Mouse (Mus musculus) hindbrain, embryonic 10.5 days (tissue): Measurements from ENCODE around the gene Arhgap30. TPM values are rescaled to one million over a fixed set of nuclear protein-coding genes. Genes with fewer than 3 reads are reported as not detected.

ENCODE experiments used
- DNase-seq: peaks from one replicate; pipeline ENCODE4 v3.0.0-alpha.2; 2017; ENCODE audit warnings: low spot score
- H3K27ac ChIP-seq: fragments of 300-500 bp; sonication (generic); 2 replicates; pipeline ENCODE4 v1.5.1; 2016; ENCODE audit warnings: mild to moderate bottlenecking, moderate library complexity
- H3K27me3 ChIP-seq: fragments of 300-500 bp; sonication (generic); 2 replicates; pipeline ENCODE4 v1.6.1; 2016; ENCODE audit warnings: mild to moderate bottlenecking; ENCODE audit not compliant: poor library complexity, insufficient read depth, severe bottlenecking
- H3K36me3 ChIP-seq: fragments of 300-500 bp; sonication (generic); 2 replicates; pipeline ENCODE4 v1.6.1; 2016; ENCODE audit warnings: mild to moderate bottlenecking, moderate library complexity
- H3K4me1 ChIP-seq: fragments of 300-500 bp; sonication (generic); replicated peaks from 2 replicates; pipeline ENCODE4 v1.6.1; 2016; ENCODE audit warnings: mild to moderate bottlenecking
- H3K4me3 ChIP-seq: fragments of 300-500 bp; sonication (generic); 2 replicates; pipeline ENCODE4 v1.5.1; 2016; ENCODE audit warnings: mild to moderate bottlenecking, moderate library complexity
- H3K9me3 ChIP-seq: fragments of 300-500 bp; sonication (generic); 2 replicates; pipeline ENCODE4 v1.6.1; 2016; ENCODE audit warnings: mild to moderate bottlenecking, moderate library complexity
- WGBS: fragments of 180-500 bp; shearing (Covaris S2); methylation state at CpG from one replicate; pipeline ENCODE4 v1.1.7; 2016; 5-methylcytosine and 5-hydroxymethylcytosine counted together
- polyA plus RNA-seq: library from polyadenylated mRNA; unstranded; fragments of >200 nt; fragmentation: Nextera tagmentation; extraction: Ambion mirVana; gene quantifications from 2 replicates; pipeline ENCODE4 v1.2.1, GENCODE M21; 2016

The Arhgap30 gene
- polyA plus RNA-seq, 1 experiment from 2014 or later: 0.98 TPM

GRCm38 (mm10) chr1:171385171-171385570 is 3.6 kb upstream of the Arhgap30 start:
- 70% methylated on average over 9 of the region's 9 CpGs for WGBS
- H3K4me1 ChIP-seq: peaks cover 28% of the 10 kb centered on the region
- no peaks in the 10 kb centered on the region for H3K9me3 ChIP-seq
- no peak overlapping the region for H3K27ac ChIP-seq
- H3K36me3 ChIP-seq: no peaks in the 10 kb centered on the region
- H3K27me3 ChIP-seq: peaks cover 28% of the 10 kb centered on the region
- no peak for DNase-seq
- H3K4me3 ChIP-seq: no peak overlapping the region

- H3K36me3 ChIP-seq: no peaks in the 10 kb centered on the region
- no peak overlapping the region; the same call in 1 of the 2 replicates for H3K27ac ChIP-seq
- H3K27me3 ChIP-seq: peaks cover 13% of the 10 kb centered on the region
- peak overlapping the region; percentile 23; the same call in 1 of the 2 replicates for H3K4me3 ChIP-seq
- peak; percentile 45 for DNase-seq
- peaks cover 23% of the 10 kb centered on the region for H3K4me1 ChIP-seq
- 26% methylated on average over 6 of the region's 6 CpGs for WGBS
- H3K9me3 ChIP-seq: no peaks in the 10 kb centered on the region
Measured at GRCm38 (mm10) chr1:171387099-171387498, 1.7 kb upstream of the Arhgap30 start.

DNA sequence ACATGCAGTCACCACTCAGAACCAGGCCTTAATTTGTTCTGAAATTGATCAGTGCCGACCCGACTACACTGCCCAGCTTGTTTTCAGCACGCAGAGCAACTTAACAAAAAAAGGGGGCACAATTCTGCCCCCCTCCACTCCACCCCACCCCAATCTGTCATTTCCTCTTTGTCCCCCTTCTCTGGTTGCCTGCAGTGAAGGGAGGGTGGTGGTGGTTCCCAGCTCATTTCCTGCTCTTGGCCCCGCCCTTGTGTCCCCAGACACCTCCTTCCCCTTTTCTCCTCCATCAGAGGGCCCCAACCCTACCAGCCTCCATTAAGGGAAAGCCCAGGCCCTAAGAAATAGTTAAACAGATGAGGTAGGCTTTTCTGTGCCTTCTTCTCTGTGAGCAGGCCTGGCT is 1.3 kb downstream of the Arhgap30 start:
- no peak for DNase-seq
- no peaks in the 10 kb centered on the region for H3K9me3 ChIP-seq
- H3K4me3 ChIP-seq: no peak overlapping the region
- no peaks in the 10 kb centered on the region for H3K36me3 ChIP-seq
- 89% methylated on average over 4 of the region's 4 CpGs for WGBS
- no peak overlapping the region for H3K27ac ChIP-seq
- H3K4me1 ChIP-seq: peaks cover 20% of the 10 kb centered on the region
- H3K27me3 ChIP-seq: peaks cover 8% of the 10 kb centered on the region

DNA sequence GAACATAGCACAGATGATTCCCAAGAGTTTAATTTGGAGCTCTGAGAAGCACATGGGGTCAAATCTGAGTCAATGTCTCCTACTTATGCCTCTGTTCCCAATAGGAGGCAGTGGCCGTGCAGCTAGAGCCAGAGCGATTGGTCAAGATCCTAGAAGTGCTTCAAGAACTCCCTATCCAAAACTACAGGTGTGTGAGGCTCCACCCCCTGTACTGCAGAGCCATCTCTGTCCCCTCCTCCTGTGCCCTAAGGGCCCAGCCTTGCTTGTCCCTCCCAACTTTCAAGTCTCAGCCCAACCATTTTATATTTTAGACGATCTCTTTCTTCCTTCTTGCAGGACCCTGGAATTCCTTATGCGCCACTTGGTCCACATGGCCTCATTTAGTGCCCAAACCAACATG is 13.1 kb downstream of the Arhgap30 start:
- H3K27me3 ChIP-seq: no peaks in the 10 kb centered on the region; the same call in 1 of the 2 replicates
- no peaks in the 10 kb centered on the region for H3K4me1 ChIP-seq
- no peak for DNase-seq
- no peaks in the 10 kb centered on the region for H3K9me3 ChIP-seq
- WGBS: 81% methylated on average over 4 of the region's 4 CpGs
- H3K36me3 ChIP-seq: no peaks in the 10 kb centered on the region
- no peak overlapping the region for H3K4me3 ChIP-seq
- no peak overlapping the region for H3K27ac ChIP-seq

GRCm38 (mm10) chr1:171402991-171403390 is 14.2 kb downstream of the Arhgap30 start:
- H3K9me3 ChIP-seq: no peaks in the 10 kb centered on the region
- DNase-seq: no peak
- no peak overlapping the region for H3K27ac ChIP-seq
- no peaks in the 10 kb centered on the region for H3K4me1 ChIP-seq
- 87% methylated on average over 9 of the region's 9 CpGs for WGBS
- H3K4me3 ChIP-seq: no peak overlapping the region
- H3K36me3 ChIP-seq: no peaks in the 10 kb centered on the region
- H3K27me3 ChIP-seq: peaks cover 8% of the 10 kb centered on the region

DNA sequence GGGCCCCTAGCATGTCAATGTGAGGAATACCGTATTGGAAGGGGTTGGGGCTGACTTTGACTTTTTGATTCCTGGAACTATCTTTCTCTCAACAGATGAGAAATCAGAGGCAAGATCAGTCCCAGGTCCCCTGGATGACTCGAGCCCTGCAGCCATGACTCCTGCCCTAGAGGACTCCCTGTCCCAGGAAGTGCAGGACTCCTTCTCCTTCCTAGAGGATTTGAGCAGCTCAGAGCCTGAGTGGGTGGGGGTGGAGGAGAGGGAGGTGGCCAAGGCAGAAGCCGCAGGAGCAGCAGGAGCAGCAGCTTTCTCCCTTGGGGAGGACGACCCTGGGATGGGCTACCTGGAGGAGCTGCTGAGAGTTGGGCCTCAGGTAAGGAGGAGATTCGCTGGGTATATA is 18.5 kb downstream of the Arhgap30 start:
- no peaks in the 10 kb centered on the region for H3K36me3 ChIP-seq
- DNase-seq: no peak
- H3K9me3 ChIP-seq: no peaks in the 10 kb centered on the region
- H3K27ac ChIP-seq: no peak overlapping the region
- 77% methylated on average over 5 of the region's 5 CpGs for WGBS
- H3K27me3 ChIP-seq: peaks cover 28% of the 10 kb centered on the region
- H3K4me3 ChIP-seq: no peak overlapping the region
- H3K4me1 ChIP-seq: peaks cover 1% of the 10 kb centered on the region; the same call in 1 of the 2 replicates

GRCm38 (mm10) chr1:171410231-171410630 is 21.5 kb downstream of the Arhgap30 start:
- Histone ChIP-seq H3K9me3 (no peaks in the 10 kb centered on the region), H3K36me3 (peaks cover 17% of the 10 kb centered on the region), H3K27ac (no peak overlapping the region), H3K27me3 (peaks cover 28% of the 10 kb centered on the region), H3K4me1 (peaks cover 21% of the 10 kb centered on the region), H3K4me3 (no peak overlapping the region)
- 92% methylated on average over 1 of the region's 1 CpGs for WGBS
- no peak for DNase-seq

- Histone ChIP-seq H3K9me3 (no peaks in the 10 kb centered on the region), H3K4me1 (peaks cover 21% of the 10 kb centered on the region), H3K36me3 (peaks cover 25% of the 10 kb centered on the region), H3K27me3 (peaks cover 28% of the 10 kb centered on the region), H3K4me3 (peak within 1 kb of the TSS; percentile 96), H3K27ac (peak within 1 kb of the TSS; percentile 99)
- under 1% methylated on average over 36 of the region's 36 CpGs for WGBS
- DNase-seq: peak; percentile 96
Measured at GRCm38 (mm10) chr1:171410947-171411484, 22.3 kb downstream of the Arhgap30 start, which contains the start of gene Usf1. Gene Usf1 (plus strand): TSS chr1:171411313.

GRCm38 (mm10) chr1:171411492-171411941 is 22.8 kb downstream of the Arhgap30 start:
- Histone ChIP-seq H3K27ac (peak overlapping the region; percentile 99), H3K9me3 (no peaks in the 10 kb centered on the region), H3K36me3 (peaks cover 30% of the 10 kb centered on the region), H3K4me3 (peak overlapping the region; percentile 96), H3K27me3 (peaks cover 28% of the 10 kb centered on the region), H3K4me1 (peaks cover 21% of the 10 kb centered on the region)
- no peak for DNase-seq
- under 1% methylated on average over 39 of the region's 39 CpGs for WGBS

DNA sequence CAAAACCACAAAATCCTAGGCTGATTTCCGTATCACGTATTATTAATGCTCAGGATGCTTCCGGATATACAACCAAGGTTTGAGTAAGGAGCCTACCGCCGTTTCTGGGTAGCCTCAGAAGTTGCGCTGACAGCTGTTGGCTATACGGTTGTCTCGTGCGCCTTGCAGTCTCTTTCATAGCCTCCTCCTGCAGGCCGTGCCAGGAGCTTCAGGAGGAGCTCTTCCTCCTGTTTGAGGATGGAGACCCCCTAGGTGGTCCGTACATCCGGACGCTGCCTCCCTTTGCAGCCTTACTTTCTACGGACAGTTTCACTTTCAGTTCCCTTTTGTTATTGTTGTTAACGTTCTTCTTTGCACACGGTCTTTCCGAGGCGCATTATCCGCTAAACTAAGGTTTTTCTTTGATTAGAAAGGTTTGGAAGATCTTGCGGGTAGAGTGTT is 23.3 kb downstream of the Arhgap30 start:
- Histone ChIP-seq H3K36me3 (peaks cover 35% of the 10 kb centered on the region), H3K27me3 (peaks cover 28% of the 10 kb centered on the region), H3K27ac (peak overlapping the region; percentile 99), H3K4me3 (peak overlapping the region; percentile 96), H3K4me1 (peaks cover 21% of the 10 kb centered on the region), H3K9me3 (no peaks in the 10 kb centered on the region)
- 2% methylated on average over 20 of the region's 20 CpGs for WGBS
- DNase-seq: peak; percentile 65

DNA sequence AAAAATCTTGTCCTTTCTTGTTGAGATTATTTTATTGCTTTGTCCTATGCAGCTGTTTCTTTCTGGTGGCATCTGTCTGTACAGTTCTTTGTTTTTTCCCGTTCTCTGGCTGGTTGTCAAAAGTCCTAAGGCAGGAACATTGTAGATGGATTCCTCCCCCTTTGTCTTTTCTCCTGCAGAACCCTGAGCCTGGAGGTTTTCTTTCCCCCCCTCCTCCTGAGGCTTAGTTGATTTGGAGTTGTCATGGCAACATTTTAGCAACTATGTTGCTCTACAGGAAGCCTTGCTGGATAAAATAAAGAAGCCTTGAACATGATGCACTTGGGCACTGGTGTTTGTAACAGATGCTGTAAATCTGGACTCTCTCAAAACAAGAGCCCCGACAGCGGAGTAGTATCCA is 23.7 kb downstream of the Arhgap30 start:
- peaks cover 21% of the 10 kb centered on the region for H3K4me1 ChIP-seq
- peak overlapping the region; percentile 99 for H3K27ac ChIP-seq
- H3K9me3 ChIP-seq: no peaks in the 10 kb centered on the region
- DNase-seq: peak; percentile 21
- 55% methylated on average over 3 of the region's 3 CpGs for WGBS
- H3K36me3 ChIP-seq: peaks cover 39% of the 10 kb centered on the region
- peak overlapping the region; percentile 96 for H3K4me3 ChIP-seq
- H3K27me3 ChIP-seq: peaks cover 25% of the 10 kb centered on the region

DNA sequence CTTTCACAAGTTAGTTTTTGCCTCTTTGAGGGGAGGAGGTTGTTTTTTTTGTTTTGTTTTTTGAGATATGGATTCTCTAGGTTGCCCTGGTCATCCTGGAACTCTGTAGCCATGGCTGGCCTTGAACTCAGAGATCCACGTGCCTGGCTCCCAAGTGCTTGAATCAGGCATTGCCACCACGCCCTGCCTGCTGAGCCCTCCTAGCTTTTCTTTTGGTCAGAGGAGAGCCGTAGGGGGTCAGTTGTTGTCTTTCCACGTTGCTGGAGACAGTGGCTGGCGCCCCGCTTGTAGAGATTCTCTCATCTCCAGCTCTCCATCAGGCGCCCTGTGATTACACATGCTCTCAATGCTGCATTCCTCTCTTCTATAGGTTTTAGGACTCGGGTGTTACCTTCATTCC is 24.9 kb downstream of the Arhgap30 start:
- Histone ChIP-seq H3K4me1 (peaks cover 21% of the 10 kb centered on the region), H3K9me3 (no peaks in the 10 kb centered on the region), H3K27ac (no peak overlapping the region), H3K36me3 (peaks cover 51% of the 10 kb centered on the region), H3K4me3 (peak overlapping the region; percentile 96; the same call in 1 of the 2 replicates), H3K27me3 (peaks cover 13% of the 10 kb centered on the region)
- DNase-seq: no peak
- WGBS: 76% methylated on average over 8 of the region's 8 CpGs

DNA sequence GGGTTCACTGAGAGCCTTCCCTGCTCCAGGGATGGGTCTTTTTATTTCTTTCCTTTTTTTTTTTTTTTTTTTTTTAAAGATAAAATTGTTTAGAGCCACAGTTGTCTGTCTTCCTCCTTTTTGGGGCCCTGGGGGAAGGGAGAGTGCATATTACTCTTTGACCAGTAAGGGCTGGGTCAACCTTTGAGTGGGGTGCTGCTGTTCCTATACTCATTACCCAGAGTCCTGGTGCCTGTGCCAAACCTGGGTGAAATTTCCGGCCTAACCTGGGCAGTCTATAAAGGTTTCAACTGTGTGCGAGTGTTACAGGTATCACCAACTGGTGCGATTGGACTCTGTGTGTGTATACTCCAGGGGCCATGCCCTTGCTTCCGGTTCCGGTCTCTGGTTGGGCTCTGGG is 29.9 kb downstream of the Arhgap30 start, which contains the start of gene Tstd1:
Gene Tstd1, plus strand, starts transcription at position 213 of the 400 bp plus-strand sequence.
- DNase-seq: no peak
- Histone ChIP-seq H3K4me3 (no peak within 1 kb of the TSS), H3K27ac (no peak within 1 kb of the TSS), H3K36me3 (peaks cover 78% of the 10 kb centered on the region), H3K27me3 (no peaks in the 10 kb centered on the region), H3K9me3 (no peaks in the 10 kb centered on the region), H3K4me1 (peaks cover 11% of the 10 kb centered on the region)
- 90% methylated on average over 5 of the region's 5 CpGs for WGBS
